Mouse (Mus musculus) skeletal muscle tissue, adult 2 months (tissue): ENCODE results near the gene Gm13695.
"Not testable (repeated sequence)": the region's sequence is repeated elsewhere in the genome, so short reads cannot be mapped to it uniquely, and the experiment has no call there.

Experiments
- DNase-seq: peaks from one replicate; pipeline ENCODE4 v3.0.0-alpha.2; 2012; ENCODE audit warnings: low read depth, low spot score

The Gm13695 gene

GRCm38 (mm10) chr2:83967013-83967412 lies at the start of gene Gm13695:
Gene Gm13695, plus strand, starts transcription at chr2:83967313.
- DNase-seq: not testable (repeated sequence)

DNA sequence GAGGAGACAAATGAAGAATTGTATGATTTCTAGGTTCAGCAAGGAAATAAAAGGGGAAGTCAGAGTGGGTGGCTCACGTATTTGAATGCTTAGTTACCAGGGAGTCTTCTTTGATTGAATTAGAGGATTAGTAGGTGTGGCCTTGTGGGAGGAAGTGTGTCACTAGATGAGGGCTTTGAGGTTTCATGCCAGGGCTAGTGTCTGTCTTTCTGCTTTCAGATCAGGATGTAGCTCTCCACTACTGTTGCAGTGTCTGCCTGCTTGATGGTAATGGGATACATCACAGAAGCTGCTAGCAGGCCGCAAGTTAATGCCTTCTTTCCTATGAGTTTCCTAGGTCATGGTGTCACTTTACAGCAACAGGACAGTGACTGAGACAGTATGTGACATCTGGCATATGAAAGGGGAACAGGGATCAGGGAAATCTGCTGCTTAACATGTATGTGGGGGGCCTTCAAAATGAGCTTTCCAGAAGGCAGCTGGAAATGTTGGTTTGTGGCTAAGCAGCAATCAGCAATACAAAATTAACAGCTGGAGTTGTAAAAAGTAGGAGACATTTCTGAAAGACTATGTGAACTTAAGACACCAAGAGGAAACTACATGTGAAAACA lies 37.5 kb upstream of the Gm13695 start:
- peak; percentile 3 for DNase-seq

- DNase-seq: peak; percentile 2
Measured at GRCm38 (mm10) chr2:83940931-83941361, 26.2 kb upstream of the Gm13695 start, which contains the start of gene Zswim2. Gene Zswim2, minus strand, starts transcription at chr2:83941228.

GRCm38 (mm10) chr2:83941378-83941777 lies 25.7 kb upstream of the Gm13695 start:
- DNase-seq: no peak

GRCm38 (mm10) chr2:83941792-83942191 lies 25.3 kb upstream of the Gm13695 start:
- no peak for DNase-seq

- DNase-seq: not testable (repeated sequence)
Measured at GRCm38 (mm10) chr2:83955393-83955792, 11.7 kb upstream of the Gm13695 start, which contains the start of gene Gm13698. Gene Gm13698, plus strand, starts transcription at chr2:83955693.

- not testable (repeated sequence) for DNase-seq
Measured at GRCm38 (mm10) chr2:83961203-83961602, 5.9 kb upstream of the Gm13695 start, which contains the start of gene Gm13693. Gene Gm13693, plus strand, starts transcription at chr2:83961503.

- not testable (repeated sequence) for DNase-seq
Measured at GRCm38 (mm10) chr2:83972823-83973222, 5.7 kb downstream of the Gm13695 start, which contains the start of gene Gm13696. Gene Gm13696, plus strand, starts transcription at chr2:83973123.

- DNase-seq: not testable (repeated sequence)
Measured at GRCm38 (mm10) chr2:83978633-83979032, 11.5 kb downstream of the Gm13695 start, which contains the start of gene Gm13694. Gene Gm13694, plus strand, starts transcription at chr2:83978933.

DNA sequence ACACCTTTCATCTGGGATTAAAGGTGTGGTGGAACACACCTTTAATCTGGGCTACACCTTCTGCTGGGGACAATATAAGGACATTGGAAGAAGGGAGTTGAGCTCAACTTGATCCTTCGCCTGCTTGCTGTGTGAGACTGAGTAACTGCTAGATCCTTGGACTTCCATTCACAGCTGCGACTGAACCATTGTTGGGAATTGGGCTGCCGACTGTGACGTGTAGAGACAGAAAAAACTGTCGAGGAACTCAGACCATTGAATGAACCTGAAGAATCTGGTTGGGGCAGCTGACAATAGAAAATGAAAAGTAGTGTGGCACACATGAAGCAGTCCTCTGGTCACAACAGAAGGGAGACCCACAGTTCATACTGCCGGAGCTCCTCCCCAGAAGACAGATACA lies 17.3 kb downstream of the Gm13695 start, which contains the start of gene Gm13697:
Gene Gm13697, plus strand, starts transcription at position 301 of the 400 bp plus-strand sequence.
- not testable (repeated sequence) for DNase-seq

DNA sequence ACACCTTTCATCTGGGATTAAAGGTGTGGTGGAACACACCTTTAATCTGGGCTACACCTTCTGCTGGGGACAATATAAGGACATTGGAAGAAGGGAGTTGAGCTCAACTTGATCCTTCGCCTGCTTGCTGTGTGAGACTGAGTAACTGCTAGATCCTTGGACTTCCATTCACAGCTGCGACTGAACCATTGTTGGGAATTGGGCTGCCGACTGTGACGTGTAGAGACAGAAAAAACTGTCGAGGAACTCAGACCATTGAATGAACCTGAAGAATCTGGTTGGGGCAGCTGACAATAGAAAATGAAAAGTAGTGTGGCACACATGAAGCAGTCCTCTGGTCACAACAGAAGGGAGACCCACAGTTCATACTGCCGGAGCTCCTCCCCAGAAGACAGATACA lies 23.1 kb downstream of the Gm13695 start, which contains the start of gene Gm13691:
Gene Gm13691, plus strand, starts transcription at position 301 of the 400 bp plus-strand sequence.
- DNase-seq: not testable (repeated sequence)

DNA sequence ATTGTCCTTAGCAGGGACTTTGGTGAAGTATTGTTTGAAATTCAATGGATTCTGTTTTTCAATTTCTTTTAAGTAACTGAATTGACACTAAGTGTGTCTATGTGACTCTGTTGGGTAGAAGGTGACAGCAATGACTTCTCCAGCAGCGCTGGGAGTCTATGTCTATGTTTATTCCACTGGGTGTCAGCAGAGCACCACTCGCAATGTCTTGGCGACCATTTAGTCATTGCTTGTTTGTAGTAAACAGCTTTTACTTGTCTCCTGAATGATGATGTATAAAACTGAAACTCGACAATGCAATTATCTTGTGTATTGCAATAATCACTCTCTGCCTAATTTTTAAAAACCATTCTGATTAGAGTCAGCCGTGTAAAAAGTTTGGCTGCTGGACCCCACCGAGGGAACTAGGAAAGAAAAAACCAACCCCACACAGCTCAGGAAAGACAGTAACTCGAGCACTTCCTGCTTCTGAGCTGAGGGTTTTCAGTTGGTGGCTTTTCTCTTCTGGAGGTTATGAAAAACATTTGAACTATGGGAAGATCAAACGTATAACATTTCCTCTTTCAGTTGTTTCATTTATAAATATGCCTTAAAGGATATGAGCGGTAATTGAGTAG lies 26.6 kb downstream of the Gm13695 start:
- not testable (repeated sequence) for DNase-seq

- not testable (repeated sequence) for DNase-seq
Measured at GRCm38 (mm10) chr2:83994526-83994925, 27.4 kb downstream of the Gm13695 start.

DNA sequence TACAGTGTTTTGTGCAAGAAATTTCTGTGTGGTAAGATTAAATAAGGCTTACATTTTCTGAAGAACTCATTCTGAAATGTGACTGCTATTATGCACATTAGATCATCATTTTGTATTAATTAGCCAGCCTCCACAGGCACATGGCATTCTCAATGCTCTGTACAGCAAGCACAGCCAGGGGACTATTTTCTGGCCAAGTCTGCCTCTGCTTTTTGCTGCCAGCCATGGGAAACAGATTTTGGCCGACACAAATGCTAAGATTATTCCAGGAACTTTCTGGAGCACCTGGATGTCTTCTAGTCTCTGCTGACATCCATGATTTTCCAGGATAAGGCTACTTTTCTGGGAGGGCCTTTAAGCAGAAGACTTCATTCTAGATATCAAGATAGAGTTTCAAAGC lies 41.8 kb downstream of the Gm13695 start:
- DNase-seq: peak; percentile 10

DNA sequence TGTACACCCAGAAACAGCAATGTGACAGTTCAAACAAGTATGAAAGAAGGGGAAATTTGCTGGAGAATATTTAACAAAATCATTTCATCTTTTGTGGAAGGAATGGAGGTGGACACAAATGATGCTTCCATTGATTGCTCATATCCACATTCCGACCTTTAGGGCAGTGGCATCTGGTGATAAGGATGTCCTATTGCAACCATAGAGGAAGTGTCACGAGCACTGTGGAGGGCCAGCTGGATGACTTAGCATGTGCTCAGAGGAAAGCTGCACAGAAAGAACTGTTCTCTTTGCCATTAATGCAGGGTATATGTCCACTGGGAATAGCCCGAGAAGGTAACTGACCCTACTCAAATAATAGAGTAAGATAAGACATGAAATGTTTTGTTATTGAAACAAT lies 42.7 kb downstream of the Gm13695 start:
- DNase-seq: no peak

DNA sequence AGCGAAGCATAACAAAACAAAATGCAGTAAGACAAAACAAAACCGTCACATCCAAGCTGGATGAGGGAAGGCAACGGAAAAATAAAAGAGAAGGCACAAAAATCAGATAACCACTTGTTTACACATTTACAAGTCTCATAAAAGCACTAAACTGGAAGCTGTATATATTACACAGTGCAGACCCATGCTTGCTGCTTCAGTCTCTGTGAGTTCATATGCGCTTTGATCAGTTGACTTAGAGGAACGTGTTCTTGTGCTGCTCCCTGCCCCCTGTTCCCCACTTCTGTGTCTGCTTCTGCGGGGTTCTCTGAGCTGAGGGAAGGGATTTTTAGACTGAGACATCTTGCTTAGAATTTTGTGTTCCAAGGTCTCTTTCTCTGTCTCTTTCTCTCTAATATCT lies 47.5 kb downstream of the Gm13695 start:
- no peak for DNase-seq

DNA sequence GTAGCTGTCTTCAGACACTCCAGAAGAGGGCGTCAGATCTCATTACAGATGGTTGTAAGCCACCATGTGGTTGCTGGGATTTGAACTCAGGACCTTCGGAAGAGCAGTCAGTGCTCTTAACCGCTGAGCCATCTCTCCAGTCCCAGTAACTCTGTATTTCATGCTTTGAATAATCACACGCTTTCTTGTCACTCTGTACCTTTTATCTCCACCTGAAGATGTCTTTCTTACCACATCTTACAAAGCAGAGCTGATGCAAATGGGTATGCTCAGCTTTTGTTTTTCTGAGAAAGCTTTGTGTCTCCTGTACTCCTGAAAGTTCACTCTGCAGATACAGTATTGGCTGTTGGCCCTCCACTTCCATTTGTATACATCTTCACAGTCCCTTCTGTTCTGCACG lies 49.2 kb downstream of the Gm13695 start:
- DNase-seq: not testable (repeated sequence)

- peak; percentile 7 for DNase-seq
Measured at GRCm38 (mm10) chr2:84018330-84018729, 51.2 kb downstream of the Gm13695 start.
